Mouse (Mus musculus) common myeloid progenitor, adult 5-6 weeks (primary cell): ENCODE measurements around the gene Krt33a. TPM values are rescaled to one million over a fixed set of nuclear protein-coding genes. Genes with fewer than 3 reads are reported as not detected.

Experiments
- ATAC-seq: replicated peaks from 2 replicates; pipeline ENCODE4 v1.8.0; 2016; ENCODE audit warnings: low read depth, mild to moderate bottlenecking, moderate TSS enrichment, inconsistent platforms; ENCODE audit not compliant: poor library complexity, severe bottlenecking
- total RNA-seq: library from RNA; stranded (forward); fragments of 200-1000, 187-1606 nt; gene quantifications from 2 replicates; pipeline ENCODE4 v1.2.3, GENCODE M21; 2017

The Krt33a gene
- total RNA-seq, 1 experiment from 2014 or later, result not detected

DNA sequence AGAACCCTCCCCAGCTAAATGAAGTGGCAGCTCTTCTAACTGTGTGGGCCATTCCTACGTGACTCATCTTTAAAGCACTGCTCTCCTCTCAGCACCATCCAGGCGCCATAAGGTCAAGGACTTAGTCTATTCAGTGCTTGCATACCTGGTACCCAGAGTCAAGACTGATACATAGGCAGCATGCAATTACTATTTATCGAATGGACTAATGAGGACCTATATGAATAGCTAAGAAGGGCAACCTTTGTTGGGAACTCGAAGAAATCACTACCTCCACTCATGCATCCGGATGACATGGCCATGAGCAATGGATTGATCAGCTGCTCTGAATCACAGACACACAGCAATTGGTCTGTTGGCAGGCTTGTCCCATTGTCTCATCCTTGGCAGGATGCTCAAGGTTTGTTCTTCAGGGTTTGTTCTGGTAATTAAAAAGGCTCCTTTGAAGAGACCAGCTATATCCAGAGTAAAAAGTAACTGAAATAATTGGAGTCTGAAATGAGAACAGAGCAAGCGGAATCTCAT, 26.1 kb downstream of the Krt33a start:
- ATAC-seq, result no peak

DNA sequence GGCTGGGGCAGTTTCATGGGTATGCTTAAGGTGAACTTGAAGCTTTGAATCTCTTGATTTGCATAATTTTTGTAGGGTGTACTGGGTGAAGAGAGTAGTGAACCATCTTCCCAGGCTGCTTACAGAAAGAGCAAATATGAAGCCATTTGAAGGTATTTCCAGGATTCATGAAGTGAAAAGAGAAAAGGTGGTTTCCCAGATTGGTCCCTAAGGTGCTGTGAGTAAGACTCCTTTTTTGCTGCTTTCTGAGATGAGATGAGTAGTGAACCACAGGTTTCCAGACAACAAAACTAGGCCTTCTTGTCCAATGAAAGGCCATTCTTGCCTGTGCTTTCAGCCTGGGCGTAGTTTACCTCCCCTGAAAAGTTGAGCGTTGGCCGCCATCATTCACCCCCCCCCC, 27.5 kb downstream of the Krt33a start:
- ATAC-seq, result no peak

DNA sequence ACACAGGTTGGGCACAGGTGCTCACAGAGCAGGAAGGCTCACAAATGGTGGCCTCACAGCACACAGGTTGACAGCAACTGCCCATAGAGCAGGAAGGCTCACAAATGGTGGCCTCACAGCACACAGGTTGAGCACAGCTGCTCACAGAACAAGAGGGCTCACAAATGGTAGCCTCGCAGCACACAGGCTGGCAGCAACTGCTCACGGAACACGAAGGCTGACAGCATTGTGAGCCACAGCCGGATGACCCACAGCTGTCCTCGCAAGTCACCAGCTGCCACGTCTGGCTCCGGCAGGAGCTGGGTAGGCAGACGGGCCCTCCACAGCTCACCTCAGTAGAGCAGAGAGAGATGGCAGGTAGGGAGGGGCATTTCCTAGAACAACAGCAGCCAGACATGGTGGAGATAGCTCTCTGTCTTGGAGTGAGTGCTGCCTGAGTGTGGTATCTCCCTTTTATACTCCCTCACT, 29.8 kb downstream of the Krt33a start, which contains the start of gene Krtap16-1:
Gene Krtap16-1 (minus strand): TSS at position 418 of the 468 bp plus-strand sequence.
- no peak for ATAC-seq

DNA sequence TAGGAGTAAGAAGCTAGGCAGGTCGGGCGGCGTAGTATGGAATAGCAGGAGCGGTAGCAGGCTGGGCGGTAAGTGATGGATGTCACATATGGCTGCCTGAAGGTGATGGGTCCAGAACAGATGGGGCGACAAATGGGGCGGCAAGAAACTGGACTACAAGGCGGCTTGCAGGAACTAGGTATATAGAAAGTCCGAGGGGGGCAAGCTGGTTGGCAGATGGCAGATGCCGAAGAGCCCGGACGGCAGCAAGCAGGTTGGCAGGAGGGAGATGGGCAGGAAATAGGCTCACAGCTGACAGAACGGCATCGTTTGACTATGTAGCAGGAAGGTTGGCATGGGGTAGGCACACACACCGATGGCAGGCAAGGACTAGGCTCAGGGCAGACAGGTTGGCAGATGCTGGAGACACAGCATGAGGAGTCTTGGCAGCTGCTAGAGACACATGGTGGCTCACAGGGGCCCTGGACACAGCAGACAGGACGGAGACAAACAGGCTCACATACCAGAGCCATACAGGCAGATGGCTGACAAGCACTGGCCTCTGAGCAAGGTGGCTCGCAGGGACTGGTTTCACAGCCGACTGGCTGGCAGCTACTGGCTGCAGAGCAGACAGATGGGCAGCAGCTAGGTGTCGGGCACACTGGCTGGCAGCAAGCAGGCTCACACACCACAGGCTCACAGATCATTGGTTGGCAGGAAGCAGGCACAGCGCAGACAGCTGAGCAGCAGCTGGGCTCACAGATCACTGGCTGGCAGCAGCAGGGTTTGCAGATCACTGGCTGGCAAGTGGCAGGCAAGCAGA, 30.5 kb downstream of the Krt33a start:
- ATAC-seq, result no peak

DNA sequence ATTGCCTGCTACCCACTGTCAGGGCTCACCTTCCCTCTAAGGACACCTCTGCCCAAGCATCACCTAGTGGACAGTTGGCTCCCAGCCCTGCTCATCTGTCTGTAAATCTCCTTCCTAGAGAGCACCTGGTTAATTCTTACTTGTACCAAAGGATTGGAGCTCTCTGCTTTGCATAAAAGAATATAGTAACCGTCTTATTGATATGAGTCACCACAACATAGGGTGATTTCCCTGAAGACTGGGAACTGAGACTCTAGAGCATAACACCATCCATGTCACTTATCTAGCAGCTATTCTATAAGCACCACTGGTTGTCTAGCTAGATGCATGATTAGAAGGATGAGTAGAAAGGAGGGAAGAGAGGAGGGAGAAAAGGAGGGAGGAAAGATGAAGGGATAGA, 32.6 kb downstream of the Krt33a start:
- ATAC-seq, result no peak

DNA sequence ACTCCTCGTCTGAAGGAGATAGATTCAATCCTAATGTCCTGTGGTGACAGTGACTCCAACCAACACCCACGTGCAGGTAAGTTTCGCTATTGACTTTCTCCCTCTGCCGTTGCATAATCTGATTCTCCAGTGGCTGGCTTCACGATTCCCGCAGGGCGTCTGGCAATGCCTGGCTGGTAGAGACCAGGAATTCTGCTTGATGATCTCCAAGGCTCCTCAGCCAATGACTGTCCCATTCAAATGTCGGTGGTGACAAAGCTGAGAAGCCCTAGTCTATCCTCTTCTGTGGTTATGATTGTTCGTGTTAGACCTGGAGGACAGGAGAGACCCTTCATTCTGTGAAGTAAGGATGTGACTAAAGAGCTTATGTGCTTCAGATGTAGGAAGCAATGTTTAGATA, 33.3 kb downstream of the Krt33a start:
- no peak for ATAC-seq

DNA sequence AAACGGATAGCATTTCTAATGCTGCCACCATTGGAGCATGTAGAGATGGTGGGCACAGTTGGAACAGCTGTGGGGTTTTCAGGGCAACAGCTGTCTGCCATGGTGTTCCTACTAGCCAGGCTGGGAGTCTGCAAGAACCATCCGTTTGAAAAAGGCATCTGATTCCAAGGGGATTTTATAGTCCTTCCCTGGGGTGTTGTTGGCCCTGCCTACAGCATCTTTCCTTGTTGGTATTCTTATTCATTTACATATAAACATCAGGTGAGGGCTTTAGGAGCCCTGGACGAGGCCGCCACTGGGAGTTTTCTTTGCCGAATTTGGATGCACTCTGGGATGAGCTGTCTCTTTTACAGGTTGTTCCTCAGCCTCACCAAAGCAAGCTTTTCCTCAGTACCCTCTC, 37.1 kb downstream of the Krt33a start, which contains the start of gene Krtap29-1:
Gene Krtap29-1 (minus strand): TSS at position 101 of the 400 bp plus-strand sequence.
- ATAC-seq, result no peak

DNA sequence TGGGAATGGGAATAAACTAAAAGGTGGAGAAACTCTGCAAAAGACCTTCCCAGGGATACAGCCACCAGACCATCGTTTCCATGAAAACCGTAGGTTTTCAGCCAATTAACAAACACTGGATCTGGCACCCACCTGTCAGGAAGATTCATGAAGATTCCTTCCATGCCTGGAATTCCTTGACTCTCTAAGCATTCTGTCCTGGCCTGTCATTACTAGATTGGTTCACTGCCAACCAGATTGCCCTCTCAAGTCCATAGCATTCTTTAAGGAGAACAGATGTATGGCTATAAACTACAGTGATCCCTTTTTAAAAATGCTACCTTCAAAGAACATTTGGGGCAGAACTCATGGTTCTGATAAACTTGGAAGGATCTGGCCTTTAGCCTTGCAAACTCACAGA, 50.1 kb downstream of the Krt33a start:
- no peak for ATAC-seq

DNA sequence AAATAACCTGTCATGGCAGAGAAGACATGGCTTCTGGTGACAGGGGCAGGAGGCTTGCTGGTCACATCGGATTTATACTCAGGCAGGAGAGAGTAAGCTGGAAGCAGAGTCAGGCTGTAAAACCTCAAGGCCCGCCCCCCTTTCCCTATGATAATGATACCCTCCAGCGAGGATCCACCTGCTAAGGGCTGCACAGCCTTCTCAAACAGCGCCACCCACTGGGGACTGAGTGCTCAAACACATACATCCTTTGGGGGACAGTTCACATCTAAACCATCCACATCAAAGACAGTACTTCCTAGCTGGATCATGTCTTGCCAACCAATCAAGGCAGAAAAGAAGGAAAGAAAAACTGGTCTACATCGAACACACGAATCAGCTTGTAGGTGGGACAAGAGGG, 51.8 kb downstream of the Krt33a start:
- ATAC-seq, result no peak

Other genes starting within 250 kb of the Krt33a start
- not detected in 2 replicates for gene Gm11595, start 243.3 kb downstream of the Krt33a start, total RNA-seq
- not detected in 2 replicates for gene Krtap4-8, start 235.5 kb downstream of the Krt33a start, total RNA-seq
- gene Krtap4-9, start 231.0 kb downstream of the Krt33a start, total RNA-seq, result not detected in 2 replicates
- not detected in 2 replicates for gene Gm11596, start 222.7 kb downstream of the Krt33a start, total RNA-seq
- gene Gm11569, start 217.3 kb downstream of the Krt33a start, total RNA-seq, result not detected in 2 replicates
- gene Gm11554, start 211.8 kb downstream of the Krt33a start, total RNA-seq, result not detected in 2 replicates
- gene Krtap4-13, start 206.3 kb downstream of the Krt33a start, total RNA-seq, result not detected in 2 replicates
- gene Gm11564, start 200.5 kb downstream of the Krt33a start, total RNA-seq, result not detected in 2 replicates
- not detected in 2 replicates for gene 2300003K06Rik, start 178.1 kb downstream of the Krt33a start, total RNA-seq
- not detected in 2 replicates for gene Krtap4-16, start 164.6 kb downstream of the Krt33a start, total RNA-seq
- gene Gm11568, start 158.3 kb downstream of the Krt33a start, total RNA-seq, result not detected in 2 replicates
- not detected in 2 replicates for gene Gm11559, start 151.7 kb downstream of the Krt33a start, total RNA-seq
- not detected in 2 replicates for gene Krtap9-1, start 142.8 kb downstream of the Krt33a start, total RNA-seq
- gene Gm11567, start 137.0 kb downstream of the Krt33a start, total RNA-seq, result not detected in 2 replicates
- not detected in 2 replicates for gene Krtap31-1, start 108.3 kb downstream of the Krt33a start, total RNA-seq
- not detected in 2 replicates for gene Gm11565, start 101.5 kb downstream of the Krt33a start, total RNA-seq
- gene Krtap31-2, start 79.9 kb downstream of the Krt33a start, total RNA-seq, result not detected in 2 replicates
- not detected in 2 replicates for gene Krtap9-5, start 67.7 kb downstream of the Krt33a start, total RNA-seq
- gene Krtap29-1, start 37.2 kb downstream of the Krt33a start, total RNA-seq, result not detected in 2 replicates
- not detected in 2 replicates for gene Krtap16-1, start 29.6 kb downstream of the Krt33a start, total RNA-seq
- gene Krtap17-1, start 22.2 kb downstream of the Krt33a start, total RNA-seq, result not detected in 2 replicates
- not detected in 2 replicates for gene Krt33b, start 13.7 kb upstream of the Krt33a start, total RNA-seq
- gene Krt34, start 25.3 kb upstream of the Krt33a start, total RNA-seq, result not detected in 2 replicates
- gene Krt31, start 34.3 kb upstream of the Krt33a start, total RNA-seq, result not detected in 2 replicates
- not detected in 2 replicates for gene Krt32, start 72.0 kb upstream of the Krt33a start, total RNA-seq
- not detected in 2 replicates for gene Krt35, start 80.0 kb upstream of the Krt33a start, total RNA-seq
- gene Krt36, start 89.4 kb upstream of the Krt33a start, total RNA-seq, result not detected in 2 replicates
- not detected in 2 replicates for gene Krt13, start 105.4 kb upstream of the Krt33a start, total RNA-seq
- not detected in 2 replicates for gene Krt15, start 119.7 kb upstream of the Krt33a start, total RNA-seq
- gene Krt19, start 132.5 kb upstream of the Krt33a start, total RNA-seq, result not detected in 2 replicates
- gene Krt9, start 177.0 kb upstream of the Krt33a start, total RNA-seq, result not detected in 2 replicates
- gene Krt14, start 191.3 kb upstream of the Krt33a start, total RNA-seq, result not detected in 2 replicates
- not detected in 2 replicates for gene Krt16, start 232.7 kb upstream of the Krt33a start, total RNA-seq
- not detected in 2 replicates for gene Krt17, start 244.8 kb upstream of the Krt33a start, total RNA-seq